Mouse (Mus musculus) C2C12 (cell line): ENCODE results near the gene Msh5. TPM values are rescaled to one million over a fixed set of nuclear protein-coding genes. Genes with fewer than 3 reads are reported as not detected.

Experiments
- H3K27me3 ChIP-seq: one replicate; pipeline ENCODE4 v1.6.1; 2011; ENCODE audit not compliant: control insufficient read depth, insufficient read depth, insufficient read length
- H3K36me3 ChIP-seq: one replicate; pipeline ENCODE4 v1.6.1; 2011; ENCODE audit not compliant: control insufficient read depth, insufficient read depth
- H3K4me3 ChIP-seq: one replicate; pipeline ENCODE4 v1.5.1; 2011; ENCODE audit warnings: mild to moderate bottlenecking, control low read depth; ENCODE audit not compliant: poor library complexity, insufficient read depth, severe bottlenecking
- H3K79me2 ChIP-seq: one replicate; pipeline ENCODE4 v1.6.1; 2011; ENCODE audit not compliant: control insufficient read depth, insufficient read depth
- H3K79me3 ChIP-seq: one replicate; pipeline ENCODE4 v1.6.1; 2011; ENCODE audit warnings: low read depth, control low read depth
- H3ac ChIP-seq: one replicate; pipeline ENCODE3; 2011; ENCODE audit warnings: low read depth; ENCODE audit not compliant: control insufficient read depth, insufficient read length
- CEBPB ChIP-seq: IDR thresholded peaks from one replicate; pipeline ENCODE4 v1.6.1; 2011; ENCODE audit warnings: low read depth, mild to moderate bottlenecking, control low read depth, moderate library complexity
- CTCF ChIP-seq: IDR thresholded peaks from one replicate; pipeline ENCODE4 v1.5.1; 2011; ENCODE audit not compliant: control insufficient read depth, insufficient read depth, insufficient read length
- FOSL1 ChIP-seq: IDR thresholded peaks from one replicate; pipeline ENCODE4 v1.8.0; 2011; ENCODE audit warnings: mild to moderate bottlenecking, low read length; ENCODE audit not compliant: poor library complexity, insufficient read depth, severe bottlenecking
- MAX ChIP-seq: IDR thresholded peaks from one replicate; pipeline ENCODE4 v1.6.1; 2011; ENCODE audit warnings: mild to moderate bottlenecking, control low read depth
- MYOD1 ChIP-seq: IDR thresholded peaks from one replicate; pipeline ENCODE4 v1.6.1; 2011; ENCODE audit warnings: low read depth; ENCODE audit not compliant: control insufficient read depth, insufficient read length
- MYOG ChIP-seq: IDR thresholded peaks from one replicate; pipeline ENCODE4 v1.6.1; 2011; ENCODE audit not compliant: control insufficient read depth, insufficient read length; ENCODE audit errors: extremely low read depth
- USF1 ChIP-seq: IDR thresholded peaks from one replicate; pipeline ENCODE4 v1.6.1; 2011; ENCODE audit warnings: low read depth, mild to moderate bottlenecking, control low read depth, moderate library complexity
- polyA plus RNA-seq: library from polyadenylated mRNA; unstranded; fragments of >200 nt; fragmentation: generic; extraction: Trizol; gene quantifications from one replicate; pipeline ENCODE4 v1.2.1, GENCODE M21; 2012; ENCODE audit warnings: missing spikeins

Gene Msh5
- polyA plus RNA-seq, 1 experiment: 0.76 TPM

- H3K36me3 ChIP-seq: peaks cover 16% of the 10 kb centered on the region
- TF ChIP-seq USF1 (no peak), CEBPB (no peak), CTCF (no peak), MYOD1 (no peak), MAX (no peak), FOSL1 (no peak), MYOG (no peak)
- no peak within 1 kb of the TSS for H3ac ChIP-seq
- no peak within 1 kb of the TSS for H3K4me3 ChIP-seq
- no peaks in the 10 kb centered on the region for H3K79me3 ChIP-seq
- H3K27me3 ChIP-seq: no peaks in the 10 kb centered on the region
- H3K79me2 ChIP-seq: no peaks in the 10 kb centered on the region
These were observed 18.7 kb upstream of the Msh5 start, which contains the start of gene Ly6g6c for GRCm38 (mm10) chr17:35064951-35065947. Gene Ly6g6c, plus strand, starts transcription at chr17:35065388.

GRCm38 (mm10) chr17:35064378-35064877 is 17.9 kb upstream of the Msh5 start:
- Histone ChIP-seq H3K27me3 (no peaks in the 10 kb centered on the region), H3K79me3 (no peaks in the 10 kb centered on the region), H3K4me3 (no peak overlapping the region), H3ac (no peak overlapping the region), H3K36me3 (peaks cover 17% of the 10 kb centered on the region), H3K79me2 (no peaks in the 10 kb centered on the region)
- TF ChIP-seq FOSL1: no peak
- no peak for TF ChIP-seq USF1
- no peak for TF ChIP-seq CTCF
- no peak for TF ChIP-seq MYOG
- no peak for TF ChIP-seq MYOD1
- no peak for TF ChIP-seq MAX
- no peak for TF ChIP-seq CEBPB

- Histone ChIP-seq H3K79me2 (no peaks in the 10 kb centered on the region), H3ac (no peak overlapping the region), H3K27me3 (no peaks in the 10 kb centered on the region), H3K36me3 (peaks cover 20% of the 10 kb centered on the region), H3K79me3 (no peaks in the 10 kb centered on the region), H3K4me3 (no peak overlapping the region)
- TF ChIP-seq CTCF: no peak
- no peak for TF ChIP-seq MYOG
- no peak for TF ChIP-seq USF1
- no peak for TF ChIP-seq MYOD1
- no peak for TF ChIP-seq MAX
- TF ChIP-seq CEBPB: no peak
- TF ChIP-seq FOSL1: no peak
These were observed 16.9 kb upstream of the Msh5 start for GRCm38 (mm10) chr17:35063466-35063865.

- Histone ChIP-seq H3K4me3 (no peak overlapping the region), H3ac (no peak overlapping the region), H3K79me2 (peaks cover under 1% of the 10 kb centered on the region), H3K79me3 (no peaks in the 10 kb centered on the region), H3K36me3 (peaks cover 40% of the 10 kb centered on the region), H3K27me3 (no peaks in the 10 kb centered on the region)
- TF ChIP-seq CTCF (no peak), MYOD1 (no peak), MAX (no peak), CEBPB (no peak), FOSL1 (no peak), MYOG (no peak), USF1 (no peak)
These were observed 14.8 kb upstream of the Msh5 start for GRCm38 (mm10) chr17:35061299-35061698.

- Histone ChIP-seq H3K4me3 (no peak overlapping the region), H3ac (no peak overlapping the region), H3K79me2 (peaks cover 5% of the 10 kb centered on the region), H3K79me3 (no peaks in the 10 kb centered on the region), H3K36me3 (peaks cover 45% of the 10 kb centered on the region), H3K27me3 (no peaks in the 10 kb centered on the region)
- TF ChIP-seq MYOD1 (no peak), FOSL1 (no peak), CEBPB (no peak), USF1 (no peak), MAX (no peak), CTCF (no peak), MYOG (no peak)
These were observed 14.3 kb upstream of the Msh5 start for GRCm38 (mm10) chr17:35060737-35061297.
